Mouse (Mus musculus) cerebellum, adult (tissue): Measurements from ENCODE around the gene Gm11127.
"Not testable (repeated sequence)": the region's sequence is repeated elsewhere in the genome, so short reads cannot be mapped to it uniquely, and the experiment has no call there.

ENCODE experiments used
- ATAC-seq: cut with Nextera tagmentation; 2 replicates; pipeline ENCODE4 v1.9.2; 2017; ENCODE audit warnings: mild to moderate bottlenecking, moderate library complexity, mixed read lengths; ENCODE audit not compliant: insufficient number of reproducible peaks, low FRiP score, low TSS enrichment

Gene Gm11127

DNA sequence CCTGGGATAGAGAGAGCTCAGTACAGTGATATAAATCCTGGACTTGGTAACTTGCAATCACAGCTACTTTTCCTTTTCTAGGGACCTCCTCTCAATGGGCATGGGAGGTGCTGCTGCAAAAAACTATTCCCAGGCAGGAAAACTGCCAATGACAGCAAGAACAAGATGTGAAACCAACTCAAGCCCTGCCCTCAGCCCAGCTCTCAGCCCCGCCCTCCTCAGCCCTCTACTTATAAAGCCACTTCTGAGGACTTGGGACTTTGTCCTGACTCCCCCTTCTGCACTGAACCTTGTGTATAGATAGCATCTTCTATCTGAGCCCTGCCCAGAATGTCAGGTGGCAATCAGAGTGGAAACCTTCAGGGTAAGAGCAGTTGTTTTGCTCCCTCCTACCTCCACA is at the start of gene Gm11127:
Gene Gm11127, minus strand, starts transcription at position 10 of the 400 bp plus-strand sequence.
- not testable (repeated sequence) for ATAC-seq

DNA sequence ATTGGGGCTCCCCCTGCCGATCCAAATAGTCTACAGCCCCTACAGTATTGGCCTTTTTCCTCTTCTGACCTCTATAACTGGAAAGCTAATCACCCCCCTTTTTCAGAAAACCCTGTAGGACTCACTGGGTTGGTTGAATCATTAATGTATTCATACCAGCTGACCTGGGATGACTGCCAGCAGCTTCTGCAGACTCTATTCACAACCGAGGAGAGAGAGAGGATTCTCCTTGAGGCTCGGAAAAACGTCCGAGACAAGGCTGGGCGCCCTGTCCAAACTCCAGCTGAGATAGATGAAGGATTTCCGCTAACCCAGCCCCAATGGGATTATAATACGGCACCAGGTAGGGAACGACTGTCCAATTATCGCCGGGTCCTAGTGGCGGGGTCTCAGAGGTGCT is 43.9 kb upstream of the Gm11127 start:
- not testable (repeated sequence) for ATAC-seq

GRCm38 (mm10) chr17:36099603-36100002 is 41.4 kb upstream of the Gm11127 start:
- ATAC-seq = not testable (repeated sequence)

GRCm38 (mm10) chr17:36093936-36094335 is 35.8 kb upstream of the Gm11127 start:
- no peak for ATAC-seq

GRCm38 (mm10) chr17:36092520-36092919 is 34.3 kb upstream of the Gm11127 start:
- ATAC-seq = not testable (repeated sequence)

- not testable (repeated sequence) for ATAC-seq
These were observed 33.8 kb upstream of the Gm11127 start for GRCm38 (mm10) chr17:36091933-36092332.

DNA sequence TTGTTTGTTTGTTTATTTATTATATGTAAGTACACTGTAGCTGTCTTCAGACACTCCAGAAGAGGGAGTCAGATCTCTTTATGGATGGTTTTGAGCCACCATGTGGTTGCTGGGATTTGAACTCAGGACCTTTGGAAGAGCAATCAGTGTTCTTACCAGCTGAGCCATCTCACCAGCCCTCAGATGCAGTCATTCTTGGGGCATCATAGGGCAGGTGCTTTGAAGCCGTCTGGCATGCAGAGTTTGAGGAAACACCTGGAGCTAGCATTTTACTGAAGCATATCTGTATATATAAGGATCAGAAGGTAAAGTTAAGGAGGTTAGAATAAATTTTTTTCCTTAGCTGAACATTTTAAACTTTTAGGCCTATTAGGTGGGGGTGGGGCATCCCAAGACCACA is 27.8 kb upstream of the Gm11127 start:
- not testable (repeated sequence) for ATAC-seq

- ATAC-seq = no peak
These were observed 25.8 kb upstream of the Gm11127 start for GRCm38 (mm10) chr17:36083870-36084451.

DNA sequence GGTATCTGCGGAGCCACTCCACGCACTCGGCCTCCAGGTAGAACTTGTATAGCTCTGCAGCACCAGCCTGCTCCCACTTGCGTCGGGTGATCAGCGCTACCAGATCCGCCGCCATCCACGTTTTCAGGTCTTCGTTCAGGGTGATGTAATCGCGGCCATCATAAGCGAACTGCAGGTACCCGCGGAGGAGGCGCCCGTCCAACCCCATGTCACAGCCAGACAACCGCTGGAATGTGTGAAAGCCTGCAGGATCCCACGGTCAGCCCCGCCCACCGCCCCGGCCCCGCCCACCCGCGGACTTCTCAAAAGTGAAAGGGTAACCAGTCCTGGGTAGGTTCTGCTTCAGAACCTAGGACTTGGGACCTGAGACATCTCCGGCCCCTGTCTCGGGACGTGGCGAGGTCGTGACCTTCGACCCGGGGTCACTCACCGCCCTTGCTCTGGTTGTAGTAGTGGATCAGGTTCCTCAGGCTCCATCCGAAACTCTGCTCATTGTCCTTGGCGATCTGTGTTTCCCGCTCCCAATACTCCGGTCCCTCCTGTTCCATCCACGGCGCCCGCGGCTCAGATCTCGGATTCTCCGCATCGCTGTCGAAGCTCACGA is 25.2 kb upstream of the Gm11127 start:
- no peak for ATAC-seq

- not testable (repeated sequence) for ATAC-seq
These were observed 24.5 kb upstream of the Gm11127 start for GRCm38 (mm10) chr17:36082519-36083232.

DNA sequence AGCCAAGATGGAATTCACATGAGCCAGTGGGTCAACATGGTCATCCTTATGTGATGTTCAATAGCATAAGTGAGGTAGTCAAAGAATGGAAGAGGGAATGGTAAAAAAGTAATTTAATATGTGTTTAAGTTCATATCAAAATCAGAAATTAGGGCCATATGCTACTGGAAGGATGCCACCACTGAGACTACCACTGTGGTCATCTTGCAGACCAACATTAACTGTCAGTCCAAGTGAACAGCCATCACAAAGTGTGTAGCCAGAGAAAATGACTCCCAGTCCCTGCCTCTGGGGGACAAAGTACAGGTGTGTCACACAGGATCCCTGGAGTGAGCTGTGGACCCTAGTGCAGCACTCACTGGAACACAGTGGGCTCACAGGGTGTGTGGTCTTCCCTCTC is 23.7 kb upstream of the Gm11127 start:
- not testable (repeated sequence) for ATAC-seq

DNA sequence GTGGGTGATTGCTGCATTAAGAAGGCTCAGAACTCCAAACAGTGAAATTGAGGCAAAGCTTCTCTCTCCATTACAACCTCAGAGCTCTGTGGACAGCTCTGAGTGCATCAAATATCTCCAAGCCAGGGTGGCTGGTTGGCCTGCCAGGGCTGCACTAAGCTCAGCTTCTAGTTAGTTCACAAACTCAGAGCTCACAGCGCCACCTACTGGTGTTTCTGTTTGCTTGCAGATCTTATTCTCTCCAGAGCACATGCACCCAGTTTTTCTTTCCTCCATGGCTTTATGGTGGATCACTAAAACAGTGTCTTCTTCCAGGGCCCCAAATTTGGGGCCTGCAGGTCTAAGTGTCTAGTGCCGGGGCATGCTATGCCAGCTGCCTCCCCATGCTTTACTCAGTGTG is 2.7 kb upstream of the Gm11127 start:
- ATAC-seq = no peak

- not testable (repeated sequence) for ATAC-seq
These were observed 244 bp downstream of the Gm11127 start for GRCm38 (mm10) chr17:36057927-36058326.

GRCm38 (mm10) chr17:36043286-36043685 is 14.9 kb downstream of the Gm11127 start:
- ATAC-seq = no peak

GRCm38 (mm10) chr17:36042610-36043169 is 15.5 kb downstream of the Gm11127 start, which contains the start of the genes H2-T22 and Gm6034:
H2-T22 (minus strand) TSS chr17:36042747.
Gm6034 (plus strand) TSS chr17:36042961.
- ATAC-seq = peak; percentile 93

GRCm38 (mm10) chr17:36042055-36042454 is 16.1 kb downstream of the Gm11127 start:
- not testable (repeated sequence) for ATAC-seq

DNA sequence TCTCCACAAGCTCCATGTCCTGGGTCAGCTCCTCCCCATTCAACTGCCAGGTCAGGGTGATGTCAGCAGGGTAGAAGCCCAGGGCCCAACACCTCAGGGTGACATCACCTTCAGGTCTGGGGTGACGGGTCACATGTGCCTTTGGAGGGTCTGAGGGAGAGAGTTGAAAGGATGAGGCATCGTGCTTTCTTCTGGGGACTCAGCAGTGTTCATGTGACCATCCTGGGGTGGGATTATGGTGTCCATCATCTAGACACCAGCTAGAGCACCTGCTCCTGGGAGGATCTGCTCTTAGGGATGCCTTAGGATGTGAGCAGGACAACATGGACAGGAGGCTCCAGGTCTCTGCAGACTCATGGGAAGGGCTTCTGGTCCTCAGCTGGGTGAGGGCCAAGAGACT is 17.6 kb downstream of the Gm11127 start:
- ATAC-seq = not testable (repeated sequence)

- ATAC-seq = not testable (repeated sequence)
These were observed 22.0 kb downstream of the Gm11127 start for GRCm38 (mm10) chr17:36036126-36036525.

GRCm38 (mm10) chr17:36035010-36035638 is 23.0 kb downstream of the Gm11127 start:
- ATAC-seq = not testable (repeated sequence)

DNA sequence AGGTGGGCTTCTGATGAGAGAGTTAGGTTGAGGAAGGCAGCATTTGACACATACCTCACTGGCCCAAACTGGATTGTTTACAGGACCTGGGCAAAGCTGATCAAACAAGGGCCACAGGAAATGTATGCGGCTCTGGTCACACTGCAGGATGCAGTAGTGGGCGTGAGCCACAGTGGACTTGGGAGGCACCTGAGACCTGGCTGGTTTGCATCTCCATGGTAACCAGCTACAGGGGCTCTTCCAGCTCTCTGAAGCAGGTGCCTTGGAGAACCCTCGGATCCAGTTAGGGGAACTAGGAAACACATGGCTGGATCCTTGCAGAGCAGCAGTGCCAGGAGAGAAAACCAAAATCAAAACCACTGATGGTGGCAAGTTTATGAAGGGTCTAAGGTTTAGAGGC is 23.6 kb downstream of the Gm11127 start:
- not testable (repeated sequence) for ATAC-seq
